Mouse (Mus musculus) embryo, embryonic 9.5 days (tissue): ENCODE measurements around the gene Gm17657.

Experiments
- DNase-seq: peaks from one replicate; pipeline ENCODE4 v3.0.0-alpha.2; 2017; ENCODE audit errors: extremely low spot score

Gene Gm17657

GRCm38 (mm10) chr17:29488257-29488977 is 61.0 kb downstream of the Gm17657 start:
- no peak for DNase-seq

- no peak for DNase-seq
Measured at GRCm38 (mm10) chr17:29485336-29486233, 63.9 kb downstream of the Gm17657 start.

- no peak for DNase-seq
Measured at GRCm38 (mm10) chr17:29484431-29484830, 65.0 kb downstream of the Gm17657 start.

- no peak for DNase-seq
Measured at GRCm38 (mm10) chr17:29483282-29483681, 66.2 kb downstream of the Gm17657 start.

- DNase-seq = no peak
Measured at GRCm38 (mm10) chr17:29482632-29483031, 66.8 kb downstream of the Gm17657 start.

GRCm38 (mm10) chr17:29480256-29480655 is 69.2 kb downstream of the Gm17657 start:
- DNase-seq = no peak

- no peak for DNase-seq
Measured at GRCm38 (mm10) chr17:29478271-29478670, 71.2 kb downstream of the Gm17657 start.

- no peak for DNase-seq
Measured at GRCm38 (mm10) chr17:29477357-29477756, 72.1 kb downstream of the Gm17657 start.

GRCm38 (mm10) chr17:29476461-29476860 is 73.0 kb downstream of the Gm17657 start:
- DNase-seq = no peak

- DNase-seq = no peak
Measured at GRCm38 (mm10) chr17:29475142-29475541, 74.3 kb downstream of the Gm17657 start.

GRCm38 (mm10) chr17:29474036-29474435 is 75.4 kb downstream of the Gm17657 start:
- no peak for DNase-seq

GRCm38 (mm10) chr17:29473466-29473865 is 76.0 kb downstream of the Gm17657 start:
- DNase-seq = no peak
